Mouse (Mus musculus) monocyte, adult 2 months (primary cell): Measurements from ENCODE around the gene Lasp1.
"Not testable (repeated sequence)": the region's sequence is repeated elsewhere in the genome, so short reads cannot be mapped to it uniquely, and the experiment has no call there.

ENCODE experiments used
- DNase-seq, 2 experiments: peaks; one replicate each; pipeline ENCODE4 v3.0.0; 2022; ENCODE audit warnings: low spot score in 2 of 2, low read depth in 1 of 2

The Lasp1 gene

GRCm38 (mm10) chr11:97798782-97799145 is at the start of gene Lasp1:
TSS of gene Lasp1 (plus strand) at chr11:97799000.
- DNase-seq: peak; percentile 57 to 83

DNA sequence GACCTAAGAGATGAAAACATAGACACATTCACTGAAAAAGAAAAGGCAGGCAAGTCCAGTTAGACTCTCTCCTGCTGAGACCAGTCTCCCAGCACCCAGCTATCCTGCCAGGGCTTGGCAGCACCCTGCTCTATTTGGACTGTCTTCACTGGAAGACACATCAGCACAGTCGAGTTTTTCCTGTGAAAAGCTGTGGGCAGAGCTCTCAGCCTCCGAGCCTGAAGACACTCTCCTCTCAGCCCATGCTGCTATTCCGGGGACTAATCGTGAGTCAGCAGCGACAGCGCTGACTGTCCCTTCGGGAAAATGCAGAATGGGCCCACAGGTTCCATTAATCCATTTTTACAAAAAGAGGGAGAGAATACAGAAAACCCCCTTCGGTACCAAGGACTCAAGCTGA is 45.5 kb upstream of the Lasp1 start:
- DNase-seq: no peak

DNA sequence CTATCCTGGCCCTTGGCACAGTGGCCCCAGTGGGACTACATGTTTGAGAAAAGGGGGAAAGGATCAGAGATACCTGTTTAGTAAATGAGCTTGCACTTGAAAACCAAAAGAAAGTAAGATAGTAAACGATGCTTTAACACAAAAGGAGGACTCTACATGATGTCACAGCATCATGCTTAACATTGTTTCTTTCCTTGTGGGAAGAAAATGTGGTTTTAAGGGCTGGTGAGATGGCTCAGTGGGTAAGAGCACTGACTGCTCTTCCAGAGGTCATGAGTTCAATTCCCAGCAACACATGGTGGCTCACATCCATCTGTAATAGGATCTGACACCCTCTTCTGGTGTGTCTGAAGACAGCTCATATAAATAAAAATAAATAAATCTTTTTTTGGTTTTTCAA is 40.7 kb upstream of the Lasp1 start:
- DNase-seq: no peak

DNA sequence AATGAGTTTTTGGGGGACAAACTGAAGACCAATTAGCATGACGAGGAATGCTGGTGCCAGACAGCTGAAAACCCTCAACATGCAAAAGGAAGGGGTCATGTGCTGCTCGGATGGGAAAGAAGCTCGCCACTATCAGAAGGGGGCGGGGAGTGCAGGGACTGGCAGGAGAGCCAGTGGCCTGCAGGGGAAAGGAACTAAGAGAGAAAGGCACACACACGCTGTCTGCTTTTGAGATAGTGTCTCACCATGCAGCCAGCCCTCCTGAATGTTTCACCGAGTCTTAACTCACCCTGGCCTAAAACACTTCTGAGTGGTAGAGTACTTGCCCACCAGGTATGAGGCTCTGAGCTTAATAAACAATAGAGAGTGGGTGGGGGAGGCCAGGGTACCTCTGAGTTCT is 39.9 kb upstream of the Lasp1 start:
- no peak for DNase-seq

DNA sequence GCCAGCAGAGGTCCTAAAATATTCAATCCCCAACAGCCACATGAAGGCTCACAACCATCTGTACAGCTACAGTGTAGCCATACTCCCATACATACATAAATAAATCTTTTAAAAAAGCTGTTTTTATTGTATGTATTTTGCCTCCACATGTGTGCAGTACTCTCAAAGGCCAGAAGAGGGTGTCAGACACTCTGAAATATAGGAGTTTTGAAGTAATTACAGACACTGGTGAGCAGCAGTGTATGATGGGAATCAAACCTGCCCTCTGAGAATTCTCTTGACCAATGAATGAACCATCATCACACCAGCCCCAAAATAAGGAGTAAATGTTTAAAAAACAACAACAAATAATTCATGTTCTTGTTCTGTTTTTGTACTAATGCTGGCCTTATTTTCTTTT is 37.2 kb upstream of the Lasp1 start:
- no peak for DNase-seq

GRCm38 (mm10) chr11:97766154-97766881 is 32.5 kb upstream of the Lasp1 start, which contains the start of gene Cwc25:
TSS of gene Cwc25 (minus strand) at chr11:97766556.
- DNase-seq: peak; percentile 90 to 96

GRCm38 (mm10) chr11:97769704-97770103 is 29.1 kb upstream of the Lasp1 start:
- no peak for DNase-seq

- no peak for DNase-seq
Measured at GRCm38 (mm10) chr11:97771410-97771809, 27.4 kb upstream of the Lasp1 start.

GRCm38 (mm10) chr11:97775186-97775585 is 23.6 kb upstream of the Lasp1 start:
- no peak for DNase-seq

- DNase-seq: no peak
Measured at GRCm38 (mm10) chr11:97775808-97776496, 22.8 kb upstream of the Lasp1 start, which contains the start of gene 1700001P01Rik. TSS of gene 1700001P01Rik (minus strand) at chr11:97775918.

GRCm38 (mm10) chr11:97776497-97777128 is 22.2 kb upstream of the Lasp1 start:
- no peak for DNase-seq

GRCm38 (mm10) chr11:97777129-97777529 is 21.7 kb upstream of the Lasp1 start:
- DNase-seq: no peak

GRCm38 (mm10) chr11:97778918-97779317 is 19.9 kb upstream of the Lasp1 start:
- no peak for DNase-seq

DNA sequence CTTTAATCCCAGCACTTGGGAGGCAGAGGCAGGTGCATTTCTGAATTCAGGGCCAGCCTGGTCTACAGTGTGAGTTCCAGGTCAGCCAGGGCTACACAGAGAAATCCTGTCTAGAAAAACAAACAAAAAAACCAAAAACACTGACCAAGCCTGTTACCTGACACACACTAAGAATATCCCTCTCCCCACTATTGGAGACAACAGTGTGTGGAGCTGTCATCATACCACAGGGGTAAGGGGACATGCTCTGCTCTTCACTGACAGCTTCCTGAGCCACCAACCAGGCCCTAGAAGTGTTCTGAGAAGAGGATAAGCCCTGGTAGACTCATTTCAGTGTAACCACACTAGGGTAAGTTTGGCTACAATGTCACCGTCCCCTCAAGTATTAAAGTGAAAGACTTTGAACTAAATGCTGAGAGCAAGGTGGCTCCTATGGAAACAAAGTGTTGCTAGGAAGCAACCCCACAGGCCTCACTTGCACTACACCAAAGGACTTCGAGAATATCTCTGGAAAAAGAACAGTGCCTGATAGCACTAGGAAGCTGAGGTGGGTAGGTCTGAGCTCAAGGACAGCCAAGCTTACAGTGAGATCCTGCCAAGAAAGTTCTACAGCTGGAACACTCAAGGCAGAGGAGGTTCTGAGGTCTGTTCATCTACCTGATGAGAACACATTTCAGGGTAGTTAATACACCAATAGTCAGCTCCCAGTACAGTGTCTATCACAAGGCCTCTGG is 18.7 kb upstream of the Lasp1 start:
- no peak for DNase-seq

DNA sequence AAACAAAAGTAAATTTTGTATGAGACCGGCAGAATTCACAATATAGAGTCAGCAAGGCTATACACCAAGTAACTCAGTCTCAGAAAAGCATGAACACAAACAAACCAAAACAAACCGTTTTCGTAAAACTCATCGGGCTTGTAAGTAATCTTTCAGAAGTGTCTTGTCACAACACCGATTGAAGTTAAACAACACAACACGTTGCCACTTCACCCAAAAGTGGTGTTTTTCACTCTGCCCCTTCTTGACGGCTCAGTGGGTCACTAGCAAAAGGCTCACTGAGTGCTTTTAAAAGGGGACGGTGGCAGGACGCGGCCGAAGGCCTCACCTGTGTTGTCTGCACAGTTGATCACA is 17.3 kb upstream of the Lasp1 start:
- DNase-seq: no peak

- peak; percentile 95 to 98 for DNase-seq
Measured at GRCm38 (mm10) chr11:97781832-97782563, 16.8 kb upstream of the Lasp1 start, which contains the start of gene Rpl23. TSS of gene Rpl23 (minus strand) at chr11:97782437.

- DNase-seq: no peak
Measured at GRCm38 (mm10) chr11:97782564-97782895, 16.3 kb upstream of the Lasp1 start.

DNA sequence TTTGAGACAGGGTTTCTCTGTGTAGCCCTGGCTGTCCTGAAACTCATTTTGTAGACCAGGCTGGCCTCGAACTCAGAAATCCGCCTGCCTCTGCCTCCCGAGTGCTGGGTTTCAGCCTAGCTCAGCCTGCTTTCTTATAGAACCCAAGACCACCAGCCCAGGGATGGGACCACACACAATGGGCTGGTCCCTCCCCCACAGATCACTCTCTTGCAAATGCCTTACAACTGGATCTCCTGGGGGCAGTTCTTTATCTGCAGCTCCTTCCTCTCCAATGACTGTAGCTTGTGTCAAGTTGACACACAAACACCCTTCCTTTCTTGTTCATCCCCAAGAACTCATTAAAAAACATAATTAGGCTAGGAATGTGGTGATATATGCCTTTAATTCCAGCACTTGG is 10.8 kb upstream of the Lasp1 start:
- no peak for DNase-seq

DNA sequence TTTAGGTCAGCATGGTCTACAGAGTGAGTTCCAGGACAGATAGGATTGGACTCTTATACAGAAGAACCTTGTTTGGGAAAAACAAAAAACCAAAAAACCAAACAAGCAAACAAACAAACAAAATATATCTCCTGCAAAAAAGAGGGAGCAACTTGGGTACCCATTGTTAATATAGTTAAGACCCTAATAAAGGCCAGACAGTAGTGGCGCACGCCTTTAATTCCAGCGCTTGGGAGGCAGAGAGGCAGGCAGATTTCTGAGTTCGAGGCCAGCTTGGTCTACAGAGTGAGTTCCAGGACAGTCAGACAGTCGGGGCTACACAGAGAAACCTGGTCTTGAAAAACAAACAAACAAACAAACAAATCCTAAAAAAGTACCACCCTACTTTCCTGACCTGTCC is 9.1 kb upstream of the Lasp1 start:
- no peak for DNase-seq

- DNase-seq: not testable (repeated sequence)
Measured at GRCm38 (mm10) chr11:97790778-97791438, 7.9 kb upstream of the Lasp1 start.
